Mouse (Mus musculus): ENCODE data around the gene Sele.

DNA sequence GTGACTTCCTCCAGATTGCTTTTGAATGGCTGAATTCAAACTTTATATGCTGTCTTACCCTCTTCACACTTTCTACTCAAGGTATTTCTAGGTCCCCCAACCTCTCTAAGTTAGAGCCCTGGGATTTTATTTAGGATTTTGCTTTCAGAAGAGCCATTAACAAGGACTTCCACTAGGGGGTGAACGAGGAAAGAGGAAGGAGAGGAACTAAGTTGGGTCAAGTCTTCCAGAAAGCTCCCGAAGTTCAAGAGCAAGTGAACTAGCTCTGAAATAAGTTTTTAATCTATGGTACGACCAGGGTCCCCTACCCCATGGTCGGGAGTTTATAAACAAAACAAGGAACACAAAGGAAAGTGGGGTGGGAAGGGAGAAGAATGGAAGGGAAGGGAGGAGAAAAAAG is 13.2 kb downstream of the Sele start:
- TF ChIP-seq GATA1 (IDR thresholded peaks at IDR 0.05; ENCODE audit: low read length) (no peak), TAL1 (IDR thresholded peaks at IDR 0.05; ENCODE audit: low read length) (no peak)

Data from erythroblast, embryonic 14.5 days (primary cell).